Mouse (Mus musculus) c-Kit-negative CD71-positive TER-119-positive erythroid progenitor cells, embryonic 14.5 days (primary cell): ENCODE data around the gene Dlg2.

ENCODE experiments used
- DNase-seq: peaks from one replicate; pipeline ENCODE4 v3.0.0-alpha.2; 2013; ENCODE audit warnings: low read depth, low spot score

The Dlg2 gene

GRCm38 (mm10) chr7:92448782-92449575, 1972.5 kb downstream of the Dlg2 start:
- DNase-seq, result no peak

- no peak for DNase-seq
Measured at GRCm38 (mm10) chr7:92454176-92454575, 1977.7 kb downstream of the Dlg2 start.

GRCm38 (mm10) chr7:92455927-92456326, 1979.5 kb downstream of the Dlg2 start:
- DNase-seq, result no peak

DNA sequence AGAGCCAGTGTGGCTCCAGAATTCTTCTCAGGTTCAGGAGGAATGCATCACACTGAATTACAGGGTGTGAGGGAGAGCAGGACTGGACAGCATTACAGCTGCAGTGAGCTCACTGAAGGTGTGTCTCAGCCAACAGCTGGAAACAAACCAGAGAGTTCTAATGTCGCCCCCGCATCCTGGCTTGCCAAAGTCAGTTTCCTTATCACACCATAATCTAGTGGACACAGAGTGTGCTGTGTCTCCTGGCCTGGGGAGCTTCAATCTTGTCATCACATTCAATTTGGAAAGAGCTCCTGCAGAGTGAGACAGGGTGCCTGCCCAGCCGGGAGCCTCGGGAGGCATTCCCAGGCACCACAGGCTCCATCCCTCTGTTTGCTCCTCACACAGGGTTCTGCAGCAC, 1981.3 kb downstream of the Dlg2 start:
- no peak for DNase-seq

DNA sequence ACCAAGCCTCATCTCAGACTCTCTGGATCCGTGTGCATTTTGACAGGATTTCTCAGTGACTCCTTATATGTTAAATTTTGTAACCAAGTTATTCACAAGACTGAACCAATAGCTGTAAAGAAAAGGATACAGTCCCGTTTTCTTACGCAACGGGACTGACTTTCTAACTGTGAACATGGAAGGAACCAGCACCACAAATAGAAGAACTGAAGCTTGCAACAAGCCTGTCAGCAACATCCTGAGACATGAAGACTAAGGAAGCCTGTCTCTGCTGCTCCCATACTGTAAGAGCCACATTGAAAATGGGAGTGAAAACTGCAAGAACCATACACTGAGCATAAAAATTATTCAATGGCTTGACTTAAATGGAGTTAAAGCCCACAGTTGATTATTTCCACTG, 1981.8 kb downstream of the Dlg2 start:
- no peak for DNase-seq

DNA sequence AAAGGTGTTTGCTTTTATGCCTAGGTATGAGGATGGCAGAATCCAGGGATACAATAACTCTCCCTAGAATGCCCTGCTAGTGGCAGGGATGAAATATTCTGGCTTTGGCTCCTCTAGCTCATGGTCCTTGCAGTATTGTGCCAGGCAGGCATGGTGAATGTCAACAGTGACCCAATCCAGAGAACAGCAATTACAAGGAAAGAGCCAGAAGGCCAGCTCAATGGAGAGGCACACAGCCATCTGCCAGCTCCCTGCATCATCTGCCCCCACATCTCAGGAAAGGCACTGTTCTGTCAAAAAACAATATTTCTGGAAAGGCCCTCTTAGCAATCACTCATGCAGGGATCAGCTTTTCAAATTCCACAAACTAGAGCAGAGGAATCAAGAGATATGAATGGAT, 1984.1 kb downstream of the Dlg2 start:
- no peak for DNase-seq

GRCm38 (mm10) chr7:92461256-92461655, 1984.8 kb downstream of the Dlg2 start:
- DNase-seq, result no peak

- DNase-seq, result no peak
Measured at GRCm38 (mm10) chr7:92463080-92463877, 1986.8 kb downstream of the Dlg2 start.

GRCm38 (mm10) chr7:92464290-92464689, 1987.8 kb downstream of the Dlg2 start:
- no peak for DNase-seq

DNA sequence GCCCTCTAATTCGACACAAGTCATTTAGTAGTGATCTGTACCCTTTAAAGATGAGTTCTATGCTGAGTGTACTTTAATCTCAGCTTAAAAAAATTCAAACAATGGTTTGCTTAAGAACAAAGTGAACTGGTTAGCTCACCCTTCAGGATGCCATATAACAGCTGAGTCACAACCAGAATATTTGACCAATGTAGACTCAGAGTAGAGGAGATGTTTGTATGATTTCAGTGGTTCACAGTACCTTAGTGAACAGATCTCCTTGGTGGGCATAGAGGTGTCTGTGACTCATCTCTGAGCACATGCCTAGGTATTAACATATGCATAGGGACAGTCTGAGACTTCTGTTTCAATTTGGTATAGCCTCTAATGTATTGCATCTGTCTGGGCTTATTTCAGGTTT, 2002.7 kb downstream of the Dlg2 start:
- no peak for DNase-seq

- no peak for DNase-seq
Measured at GRCm38 (mm10) chr7:92479748-92480147, 2003.3 kb downstream of the Dlg2 start.

DNA sequence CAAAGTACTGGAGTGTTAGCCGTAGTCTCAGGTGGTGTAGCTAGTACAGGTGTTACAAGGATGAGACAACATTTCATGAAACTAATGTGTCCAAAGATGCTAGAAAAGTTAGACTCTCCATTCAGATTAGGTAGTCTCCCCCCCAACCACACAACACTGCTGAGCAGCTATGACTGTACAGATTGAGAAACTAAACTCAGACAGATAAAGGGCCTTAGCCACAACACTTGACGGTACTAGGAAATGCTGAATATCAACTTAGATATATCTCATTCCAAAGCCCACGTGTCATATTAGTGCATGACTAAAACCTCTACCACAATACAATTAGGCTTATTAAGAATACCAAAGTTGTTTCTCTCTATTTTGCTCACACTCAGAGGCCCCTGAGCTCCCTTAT, 2006.9 kb downstream of the Dlg2 start:
- DNase-seq, result no peak

DNA sequence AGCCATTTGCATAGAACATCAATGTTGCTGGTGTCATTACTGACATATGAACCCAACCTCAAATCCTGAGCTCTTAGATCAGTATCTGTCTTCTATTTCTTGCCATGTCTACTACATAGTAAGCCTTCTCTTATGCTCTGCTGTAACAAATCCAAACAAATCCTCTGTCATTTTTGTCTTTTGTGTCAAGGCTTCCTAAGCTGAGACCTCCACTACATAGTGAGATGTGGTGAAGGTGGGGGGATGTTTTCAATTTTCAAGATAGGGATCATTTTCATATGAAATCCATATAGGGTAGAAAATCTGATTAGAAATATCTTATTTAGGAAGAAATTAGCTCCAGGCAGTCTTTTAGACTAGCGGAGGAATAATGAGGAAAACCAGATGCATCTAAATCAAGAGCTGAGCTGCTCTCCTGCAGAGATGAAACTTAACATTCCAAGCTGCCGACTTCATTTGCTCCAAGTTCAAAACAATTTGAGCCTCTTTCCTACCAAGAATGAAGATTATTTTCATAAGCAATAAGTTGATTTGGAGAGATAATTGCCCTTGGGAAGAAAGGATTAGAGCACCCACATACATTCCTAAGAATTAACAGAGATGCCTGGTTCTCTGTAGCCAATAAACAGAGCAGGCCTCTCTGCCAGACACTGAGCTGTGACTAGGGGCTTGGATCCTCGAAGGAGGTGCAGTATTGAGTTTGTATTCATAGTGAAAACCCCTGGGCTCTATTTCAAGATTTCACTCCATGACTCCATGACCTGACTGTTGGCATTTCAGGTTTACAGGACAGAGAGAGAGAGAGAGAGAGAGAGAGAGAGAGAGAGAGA, 2009.6 kb downstream of the Dlg2 start:
- no peak for DNase-seq

GRCm38 (mm10) chr7:92486878-92487277, 2010.4 kb downstream of the Dlg2 start:
- no peak for DNase-seq

DNA sequence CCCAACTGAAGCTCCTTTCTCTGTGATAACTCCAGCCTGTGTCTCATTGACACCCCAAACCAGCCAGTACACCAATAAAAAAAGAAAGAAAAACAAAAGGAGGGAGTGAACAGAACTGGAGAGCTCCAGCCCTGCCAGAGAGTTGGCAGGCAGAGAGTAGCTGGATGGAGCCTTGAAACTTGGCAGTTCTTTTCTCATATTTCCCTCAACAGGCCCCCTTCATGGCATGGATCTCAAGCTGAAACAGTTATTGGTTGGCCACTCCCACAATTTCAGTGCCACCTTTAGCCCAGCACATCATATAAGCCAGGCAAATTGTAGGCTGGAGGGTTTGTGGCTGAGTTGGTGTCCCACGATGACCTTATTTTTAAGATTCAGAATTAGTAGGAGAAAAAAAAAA, 2015.8 kb downstream of the Dlg2 start:
- no peak for DNase-seq

DNA sequence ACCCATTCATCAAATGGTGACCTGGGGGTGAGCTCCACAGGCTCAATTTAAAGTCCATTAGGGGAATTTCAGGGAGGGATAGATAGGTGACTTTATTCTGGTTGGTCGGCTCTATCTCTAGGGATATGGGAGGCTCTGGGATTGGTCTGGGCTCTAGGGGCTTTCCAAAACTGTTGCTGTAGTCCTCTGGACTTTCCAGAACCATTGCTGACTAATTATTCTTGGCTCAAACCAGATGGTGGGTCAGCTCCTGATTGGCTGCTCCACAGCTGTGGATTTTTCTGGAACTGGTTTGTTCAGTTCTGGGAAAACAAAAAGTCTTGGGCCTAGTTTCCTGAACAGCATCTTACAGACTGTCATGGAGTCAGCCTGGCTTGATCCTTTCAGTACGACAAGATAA, 2017.0 kb downstream of the Dlg2 start:
- no peak for DNase-seq
